Mouse (Mus musculus) frontal cortex, adult 2 months (tissue): ENCODE results near the gene Sec63. TPM values are rescaled to one million over a fixed set of nuclear protein-coding genes. Genes with fewer than 3 reads are reported as not detected.
A peak's percentile ranks its signal among the peaks of the same experiment; 100 is the strongest.

ENCODE experiments used
- DNase-seq, 2 experiments: peaks; one replicate each; pipeline ENCODE4 v3.0.0; 2022; ENCODE audit warnings: low spot score in 1 of 2; ENCODE audit errors: extremely low spot score in 1 of 2
- polyA plus RNA-seq: library from polyadenylated mRNA; depleted of rRNA; stranded (reverse); fragments of >200 nt; gene quantifications from 2 replicates; pipeline ENCODE4 v1.2.3, GENCODE M21; 2012

Gene Sec63
- polyA plus RNA-seq, 1 experiment: 58.9 TPM

DNA sequence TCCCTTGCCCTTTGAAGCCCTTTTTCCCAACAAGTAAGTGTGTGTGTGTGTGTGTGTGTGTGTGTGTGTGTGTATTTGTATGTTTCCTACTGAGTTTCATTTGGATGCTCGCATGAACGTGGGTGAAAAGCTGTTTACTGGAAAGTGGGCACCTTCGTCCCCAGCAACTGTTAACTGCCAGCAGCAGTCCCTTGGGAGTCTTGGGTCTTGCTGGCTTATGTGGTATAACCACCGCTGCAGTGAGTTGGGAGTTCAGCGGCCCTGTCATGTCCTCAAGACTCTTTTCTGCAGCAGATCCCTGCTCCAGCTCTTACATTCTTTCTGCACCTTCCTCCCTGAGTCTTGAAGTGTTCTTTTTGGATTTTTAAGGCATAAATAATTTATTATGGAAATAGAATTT is 65.9 kb downstream of the Sec63 start:
- no peak for DNase-seq

DNA sequence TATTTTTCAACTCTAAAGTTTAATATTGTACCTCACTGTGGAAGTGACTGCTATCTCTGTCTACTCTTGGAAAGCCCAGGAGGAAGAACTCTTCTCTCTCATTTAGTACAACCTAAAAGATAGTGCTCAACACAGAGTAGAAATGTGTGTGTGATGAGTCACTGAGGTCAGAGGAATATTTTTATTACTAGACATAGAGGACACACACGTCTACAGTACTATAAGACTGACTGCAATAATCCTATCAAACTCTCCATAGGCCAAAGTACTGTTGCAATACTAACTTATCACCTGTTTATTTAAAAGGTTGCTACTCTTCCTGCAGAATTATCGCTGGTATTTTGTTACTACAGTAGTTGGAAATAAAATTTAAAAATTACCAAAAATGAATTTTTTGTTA is 68.7 kb downstream of the Sec63 start:
- DNase-seq: no peak

DNA sequence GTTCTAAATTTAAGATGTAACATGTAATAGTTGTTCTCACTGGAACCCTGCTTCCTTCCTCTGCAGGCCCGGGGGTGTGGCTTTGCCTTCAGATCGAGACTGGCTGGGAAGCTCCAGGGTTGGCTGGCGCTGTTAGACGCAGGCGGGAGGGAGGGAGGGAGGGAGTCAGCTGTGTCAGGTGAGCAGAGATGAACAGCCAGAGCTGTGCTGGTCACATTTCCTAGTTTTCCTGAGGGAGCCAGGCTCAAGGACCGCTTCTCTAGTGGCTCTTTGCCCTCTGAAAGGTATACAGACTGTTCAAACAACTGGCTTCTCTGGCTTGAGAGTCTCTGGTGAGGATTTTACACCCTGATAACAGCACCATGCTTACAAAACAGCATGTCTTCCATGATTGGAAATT is 69.1 kb downstream of the Sec63 start:
- no peak for DNase-seq

DNA sequence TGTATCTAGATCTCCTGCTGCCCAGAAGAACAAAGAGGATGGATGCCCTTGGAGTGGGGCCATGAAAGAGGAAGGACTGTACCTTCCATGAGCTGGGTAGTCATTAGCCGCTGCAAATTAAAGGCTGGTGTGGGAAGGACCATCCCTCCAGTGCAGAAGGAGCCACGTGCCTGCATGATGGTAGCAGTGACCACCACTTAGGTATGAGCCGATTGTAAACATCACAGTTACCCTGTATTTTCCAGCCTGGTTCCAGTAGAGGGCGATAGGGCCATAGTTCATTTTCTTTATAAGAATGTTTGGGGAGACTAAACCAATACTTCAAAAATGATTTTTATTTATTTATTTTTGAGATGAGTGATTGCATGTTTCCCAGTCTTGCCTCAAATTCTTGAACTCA is 71.4 kb downstream of the Sec63 start:
- DNase-seq: peak in 1 of 2 experiments; percentile 44

- DNase-seq: no peak
Observed at GRCm38 (mm10) chr10:42833871-42834727, 72.8 kb downstream of the Sec63 start.

GRCm38 (mm10) chr10:42838106-42838505 is 76.8 kb downstream of the Sec63 start:
- DNase-seq: no peak

DNA sequence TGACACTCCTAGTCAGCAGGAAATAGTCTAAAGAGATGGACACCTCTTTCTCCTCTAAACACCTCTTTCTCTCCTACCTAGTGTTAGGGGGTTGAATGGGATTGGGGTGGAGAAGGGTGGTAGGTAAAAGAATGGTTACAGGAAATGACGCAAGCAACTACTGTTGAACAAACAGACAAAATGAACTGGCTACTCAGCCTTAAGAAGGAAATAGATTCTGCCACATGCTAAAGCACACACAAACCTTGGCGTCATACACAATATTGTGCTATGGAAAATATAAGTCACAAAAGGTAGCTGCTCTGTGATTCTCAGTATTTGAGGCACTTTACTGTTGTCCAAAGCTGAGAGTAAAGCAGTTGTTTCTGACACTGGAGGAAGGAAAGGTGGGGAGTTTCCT is 77.4 kb downstream of the Sec63 start:
- no peak for DNase-seq

DNA sequence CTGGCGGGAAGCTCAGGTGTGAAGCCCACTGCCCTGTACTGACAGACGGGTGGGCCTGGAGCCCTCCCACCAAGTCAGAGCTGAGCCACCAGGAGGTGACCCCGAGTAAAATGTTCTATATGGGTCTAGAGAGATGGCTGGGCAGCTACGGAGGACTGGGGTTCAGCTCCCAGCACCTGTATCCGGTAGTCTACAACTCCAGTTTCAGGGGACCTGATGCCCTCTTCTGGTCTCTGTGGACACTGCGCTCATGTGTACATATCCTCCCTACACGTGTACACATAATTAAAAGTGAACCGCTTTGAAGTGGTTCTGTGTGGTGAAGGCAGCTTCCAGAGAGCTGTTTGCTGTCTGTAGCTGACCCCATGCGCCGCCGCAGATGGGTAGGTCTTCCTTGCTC is 78.7 kb downstream of the Sec63 start:
- no peak for DNase-seq

DNA sequence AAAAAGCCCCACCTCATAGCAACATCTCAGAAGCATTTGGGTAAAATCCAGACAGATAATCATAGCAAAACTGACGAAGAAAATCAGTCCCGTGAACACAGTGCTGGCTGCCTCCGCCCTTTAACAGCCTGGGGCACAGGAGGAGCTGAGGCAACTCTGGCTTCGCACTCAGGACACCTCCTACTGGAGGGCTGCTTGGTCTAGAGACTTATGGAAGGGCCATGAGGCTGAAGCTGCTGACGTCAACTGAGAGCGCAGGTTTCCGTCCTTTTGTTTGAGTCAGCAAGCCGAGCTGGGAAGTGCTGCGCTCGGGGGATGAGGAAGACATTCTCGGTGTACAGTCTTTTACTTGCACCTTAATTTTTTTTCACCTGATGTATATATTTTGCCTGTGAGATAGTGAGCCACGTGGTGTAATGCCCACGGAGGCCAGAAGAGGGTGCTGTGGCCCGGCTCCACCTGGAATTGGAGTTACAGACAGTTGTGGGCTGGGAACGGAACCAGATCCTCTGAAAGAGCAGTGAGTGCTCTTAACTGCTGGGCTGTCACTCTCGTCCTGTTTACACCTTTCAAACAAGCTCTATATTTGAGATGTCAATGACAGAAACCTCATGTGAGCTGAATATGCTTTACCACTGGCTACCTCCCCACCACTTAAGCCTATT is 80.4 kb downstream of the Sec63 start:
- DNase-seq: peak in 1 of 2 experiments; percentile 32

- peak in 1 of 2 experiments; percentile 71 for DNase-seq
Observed at GRCm38 (mm10) chr10:42842358-42842757, 81.1 kb downstream of the Sec63 start.

GRCm38 (mm10) chr10:42843416-42843815 is 82.1 kb downstream of the Sec63 start:
- no peak for DNase-seq

DNA sequence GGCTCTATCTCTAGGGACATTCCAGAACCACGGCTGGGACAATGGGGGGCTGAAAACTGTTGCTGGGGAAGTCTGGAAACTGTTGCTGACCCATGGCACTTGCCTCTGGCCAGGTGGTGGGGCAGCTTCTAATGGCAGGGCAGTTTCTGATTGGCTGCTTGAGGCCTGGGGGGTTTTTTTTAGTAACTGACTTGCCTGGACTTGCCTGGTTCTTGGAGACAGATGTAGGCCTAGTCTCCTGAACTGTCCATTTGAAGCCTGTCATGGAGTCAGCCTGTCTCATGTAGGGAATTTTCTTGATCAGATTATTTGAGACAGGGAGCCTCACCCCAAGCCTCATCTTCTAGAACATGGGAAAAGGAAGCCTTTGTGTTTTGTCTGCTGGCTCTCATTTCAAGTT is 84.2 kb downstream of the Sec63 start:
- DNase-seq: no peak

GRCm38 (mm10) chr10:42848179-42849080 is 87.1 kb downstream of the Sec63 start:
- no peak for DNase-seq

DNA sequence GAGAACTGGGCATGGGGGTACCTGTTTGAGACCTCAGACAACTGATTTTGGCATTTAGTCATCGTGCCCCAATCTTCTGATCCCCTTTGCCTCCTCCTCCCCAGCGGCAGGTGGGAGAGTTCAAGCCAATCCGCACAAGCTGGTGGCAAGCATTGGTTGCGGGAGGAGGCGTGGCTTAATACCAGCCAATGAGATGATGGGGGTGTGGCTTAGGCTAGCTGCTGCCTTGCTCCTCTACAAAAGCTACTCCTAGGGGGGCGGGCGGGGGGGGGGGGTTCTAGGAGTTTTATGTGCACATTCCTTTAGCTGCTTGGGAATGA is 87.7 kb downstream of the Sec63 start:
- DNase-seq: no peak

GRCm38 (mm10) chr10:42854838-42855237 is 93.5 kb downstream of the Sec63 start:
- no peak for DNase-seq

- DNase-seq: no peak
Observed at GRCm38 (mm10) chr10:42855250-42855649, 94.0 kb downstream of the Sec63 start.

DNA sequence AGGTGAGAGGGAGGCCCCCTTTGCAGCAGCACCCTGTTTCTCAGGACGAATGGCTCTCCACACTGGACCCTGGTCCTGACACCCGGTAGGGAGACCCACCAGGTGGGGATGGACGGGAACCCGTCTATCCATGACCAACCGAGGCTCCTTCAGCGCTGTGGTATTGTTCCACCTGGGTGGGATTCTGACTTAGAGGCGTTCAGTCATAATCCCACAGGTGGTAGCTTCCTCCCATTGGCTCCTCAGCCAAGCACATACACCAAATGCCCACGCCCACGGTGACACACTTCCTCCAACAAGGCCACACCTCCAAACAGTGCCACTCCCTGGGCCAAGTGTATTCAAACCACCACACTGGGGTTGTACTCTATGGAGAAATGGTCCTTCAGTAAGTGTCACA is 95.3 kb downstream of the Sec63 start:
- DNase-seq: no peak

GRCm38 (mm10) chr10:42857021-42857420 is 95.7 kb downstream of the Sec63 start:
- no peak for DNase-seq

DNA sequence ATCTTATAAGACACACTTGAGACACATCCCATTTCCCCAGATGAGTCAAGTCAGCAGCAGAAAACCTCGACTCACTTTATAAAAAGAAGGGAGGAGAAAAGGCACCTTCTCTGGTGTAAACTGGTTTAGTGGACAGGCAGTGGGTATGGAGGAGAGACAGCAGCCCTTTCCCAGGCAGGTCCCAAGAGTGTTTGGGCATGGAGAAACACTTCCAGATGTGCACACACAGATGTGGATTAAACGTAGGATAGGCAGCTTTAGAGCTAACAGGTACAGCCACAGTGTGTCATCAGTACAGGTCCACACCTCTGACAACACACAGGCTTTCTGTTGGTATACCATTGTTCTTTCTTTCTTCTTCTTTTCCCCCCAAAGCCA is 98.5 kb downstream of the Sec63 start:
- DNase-seq: no peak

- DNase-seq: peak; percentile 41 to 62
Observed at GRCm38 (mm10) chr10:42860159-42860911, 99.0 kb downstream of the Sec63 start, which contains the start of gene Scml4. TSS of gene Scml4 (plus strand) at chr10:42860370.
